Mouse (Mus musculus) embryonic fibroblast, embryonic 13.5 days (primary cell): ENCODE results near the gene Mrpl54. TPM values are rescaled to one million over a fixed set of nuclear protein-coding genes. Genes with fewer than 3 reads are reported as not detected.

ENCODE experiments used
- H3K27ac ChIP-seq: 2 replicates; pipeline ENCODE4 v1.5.1; 2012; ENCODE audit warnings: low read length, control low read depth, inconsistent platforms; ENCODE audit not compliant: insufficient read depth
- H3K4me1 ChIP-seq: 2 replicates; pipeline ENCODE4 v1.6.1; 2011; ENCODE audit warnings: low read length; ENCODE audit not compliant: control insufficient read depth, insufficient read depth
- H3K4me3 ChIP-seq: 2 replicates; pipeline ENCODE4 v1.5.1; 2011; ENCODE audit warnings: mild to moderate bottlenecking, control low read depth, low read length; ENCODE audit not compliant: insufficient read depth
- CTCF ChIP-seq: IDR thresholded peaks from 2 replicates; pipeline ENCODE4 v1.5.1; 2011; ENCODE audit warnings: mild to moderate bottlenecking, control low read depth, low read length, moderate library complexity, borderline replicate concordance; ENCODE audit not compliant: insufficient read depth
- POLR2A ChIP-seq: IDR thresholded peaks from 2 replicates; pipeline ENCODE4 v1.6.1; 2011; ENCODE audit warnings: low read depth, mild to moderate bottlenecking, control low read depth, low read length, moderate library complexity
- polyA plus RNA-seq: library from polyadenylated mRNA; stranded (reverse); fragments of >200 nt; gene quantifications from 2 replicates; pipeline ENCODE4 v1.2.4, GENCODE M21; 2011; ENCODE audit warnings: low read depth; ENCODE audit not compliant: missing spikeins, insufficient read length

The Mrpl54 gene
- 52.9 and 53.7 TPM in 2 replicates for polyA plus RNA-seq

DNA sequence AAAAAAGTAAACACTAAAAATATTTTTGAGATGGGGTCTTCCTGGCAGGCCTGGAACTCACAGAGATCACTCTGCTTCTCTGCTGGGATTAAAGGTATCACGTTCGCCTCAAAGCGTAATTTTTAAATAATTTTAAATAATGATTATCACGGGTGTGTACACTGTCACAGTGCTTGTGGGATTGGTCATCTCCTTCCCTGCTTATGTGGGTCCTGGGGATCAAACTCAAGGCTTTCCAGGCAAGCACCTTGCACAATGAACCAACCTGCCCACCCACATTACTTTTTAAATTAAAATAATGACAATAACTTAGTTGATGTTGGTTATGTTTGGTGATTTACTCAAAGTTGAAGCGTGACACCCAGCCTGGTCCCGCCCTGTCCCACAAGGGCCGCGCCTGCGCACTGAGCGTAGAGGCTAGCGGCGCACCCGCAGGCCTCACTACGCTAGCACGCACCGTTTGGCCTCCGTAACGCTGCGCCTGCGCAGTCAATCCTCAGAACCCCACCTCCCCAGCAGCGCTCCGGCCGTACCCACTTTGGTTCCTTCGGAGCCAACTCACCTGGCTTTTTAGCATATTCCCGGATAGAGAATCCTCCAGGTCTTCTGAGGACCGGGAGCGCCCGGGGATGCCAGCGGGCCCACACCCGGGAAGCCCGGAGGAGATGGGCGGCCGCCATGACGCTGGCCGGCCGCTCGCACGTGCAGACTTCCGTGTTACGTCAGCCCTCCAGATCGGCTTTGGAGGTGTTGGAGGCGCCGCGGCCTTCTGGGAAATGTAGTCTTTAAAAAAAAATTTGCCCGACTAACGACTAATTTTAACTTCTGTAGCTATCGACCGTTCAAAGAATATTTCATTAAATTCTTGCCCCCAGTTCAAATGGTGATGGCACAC, at the start of gene Mrpl54, which contains the start of gene Apba3:
Mrpl54 (minus strand) TSS at position 724 of the 895 bp plus-strand sequence.
Apba3 (plus strand) TSS at position 750 of the 895 bp plus-strand sequence.
- H3K4me1 ChIP-seq = no peaks in the 10 kb centered on the region
- no peak for TF ChIP-seq CTCF
- peak; percentile 87 for TF ChIP-seq POLR2A
- peak within 1 kb of the TSS; percentile 90 for H3K27ac ChIP-seq

DNA sequence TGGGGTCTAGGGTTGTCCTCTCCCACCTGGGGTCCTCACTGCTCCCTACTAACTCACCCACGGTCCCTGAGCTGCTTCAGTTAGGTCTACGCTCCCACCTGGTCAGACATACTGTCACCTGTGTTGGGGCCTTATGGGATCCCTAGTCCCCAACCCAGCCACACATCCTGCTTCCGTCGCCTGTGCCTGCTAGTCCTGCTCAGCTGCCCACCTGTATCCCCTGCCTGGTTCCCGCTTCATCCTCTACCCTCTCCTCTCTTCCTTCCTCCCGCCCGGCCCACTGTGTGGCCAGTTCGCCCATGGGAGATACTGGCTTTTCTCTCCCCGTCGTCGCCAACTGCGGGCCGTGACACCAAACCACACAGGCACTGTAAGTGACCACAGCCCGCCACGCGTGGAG, 48.9 kb upstream of the Mrpl54 start:
- H3K4me1 ChIP-seq = peaks cover 3% of the 10 kb centered on the region; the same call in 1 of the 2 replicates
- TF ChIP-seq CTCF = no peak
- TF ChIP-seq POLR2A = no peak
- no peak overlapping the region for H3K27ac ChIP-seq
- H3K4me3 ChIP-seq = no peak overlapping the region

More for the DNA sequence above, at the start of gene Mrpl54, which contains the start of gene Apba3:
- H3K4me3 ChIP-seq = peak within 1 kb of the TSS; percentile 69

GRCm38 (mm10) chr10:81314201-81314600, 47.5 kb upstream of the Mrpl54 start:
- no peak overlapping the region for H3K27ac ChIP-seq
- TF ChIP-seq CTCF (no peak), POLR2A (no peak)
- no peak overlapping the region for H3K4me3 ChIP-seq
- H3K4me1 ChIP-seq = peaks cover 3% of the 10 kb centered on the region; the same call in 1 of the 2 replicates

- Histone ChIP-seq H3K4me1 (no peaks in the 10 kb centered on the region), H3K4me3 (no peak overlapping the region), H3K27ac (no peak overlapping the region)
- TF ChIP-seq POLR2A = no peak
- TF ChIP-seq CTCF = no peak
Measured at GRCm38 (mm10) chr10:81313581-81313980, 46.8 kb upstream of the Mrpl54 start.

DNA sequence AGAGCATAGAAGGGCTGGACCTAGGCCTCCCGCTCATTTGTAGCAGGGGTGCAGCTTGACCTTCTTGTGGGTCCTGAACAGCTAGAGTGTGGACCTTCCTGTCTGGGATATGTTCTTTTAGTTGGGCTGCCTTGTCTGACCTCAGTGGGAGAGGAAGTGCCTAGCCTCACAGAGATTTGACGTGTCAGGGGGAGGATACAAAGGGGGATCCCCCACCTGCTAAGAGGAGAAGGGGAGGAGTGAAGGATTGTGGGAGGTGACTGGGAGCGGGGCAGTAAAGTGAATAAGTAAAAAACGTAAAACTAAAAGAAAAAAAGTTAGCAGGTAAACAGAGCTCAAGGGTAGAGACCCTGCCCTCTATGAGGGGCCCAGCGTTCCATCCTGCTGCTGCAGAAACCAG, 42.8 kb upstream of the Mrpl54 start:
- Histone ChIP-seq H3K4me1 (no peaks in the 10 kb centered on the region), H3K4me3 (no peak overlapping the region), H3K27ac (no peak overlapping the region)
- no peak for TF ChIP-seq POLR2A
- no peak for TF ChIP-seq CTCF

GRCm38 (mm10) chr10:81306837-81307682, 40.3 kb upstream of the Mrpl54 start:
- TF ChIP-seq POLR2A = no peak
- TF ChIP-seq CTCF = no peak
- H3K27ac ChIP-seq = no peak overlapping the region
- H3K4me3 ChIP-seq = no peak overlapping the region
- H3K4me1 ChIP-seq = 0 out of 2 replicates have a peak, but pooled peaks cover 3% of the 10 kb centered on the region

GRCm38 (mm10) chr10:81306173-81306668, 39.5 kb upstream of the Mrpl54 start:
- TF ChIP-seq POLR2A (no peak), CTCF (no peak)
- Histone ChIP-seq H3K4me1 (0 out of 2 replicates have a peak, but pooled peaks cover 3% of the 10 kb centered on the region), H3K4me3 (no peak overlapping the region), H3K27ac (no peak overlapping the region)

DNA sequence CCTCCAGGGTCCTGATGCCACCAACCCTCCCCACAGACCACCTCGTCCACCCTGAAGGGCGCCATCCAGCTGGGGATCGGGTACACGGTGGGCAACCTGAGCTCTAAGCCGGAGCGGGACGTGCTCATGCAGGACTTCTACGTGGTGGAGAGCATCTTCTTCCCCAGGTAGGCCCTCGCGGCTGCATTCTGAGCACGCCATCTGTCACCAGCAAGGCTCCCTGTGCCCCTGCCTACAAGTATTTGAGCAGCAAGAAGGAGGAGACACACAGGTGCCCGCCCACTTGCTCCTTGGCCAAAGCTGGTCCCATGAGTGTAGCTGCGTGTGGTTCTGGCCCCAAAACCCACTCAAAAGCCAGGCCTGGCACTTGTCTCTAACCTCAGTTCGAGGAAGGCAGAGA, 38.9 kb upstream of the Mrpl54 start:
- no peak overlapping the region for H3K27ac ChIP-seq
- no peak overlapping the region for H3K4me3 ChIP-seq
- H3K4me1 ChIP-seq = peaks cover 3% of the 10 kb centered on the region; the same call in 1 of the 2 replicates
- TF ChIP-seq CTCF (no peak), POLR2A (no peak)

GRCm38 (mm10) chr10:81304597-81305238, 38.0 kb upstream of the Mrpl54 start:
- TF ChIP-seq POLR2A (no peak), CTCF (peak; percentile 89)
- Histone ChIP-seq H3K4me1 (peaks cover 3% of the 10 kb centered on the region; the same call in 1 of the 2 replicates), H3K4me3 (no peak overlapping the region), H3K27ac (no peak overlapping the region)
